Mouse (Mus musculus) granulocyte monocyte progenitor cell, adult 5-6 weeks (primary cell): ENCODE measurements around the gene Ackr1. TPM values are rescaled to one million over a fixed set of nuclear protein-coding genes. Genes with fewer than 3 reads are reported as not detected.

ENCODE experiments used
- ATAC-seq: replicated peaks from 2 replicates; pipeline ENCODE4 v1.8.0; 2016; ENCODE audit warnings: mild to moderate bottlenecking, moderate TSS enrichment, inconsistent platforms; ENCODE audit not compliant: poor library complexity, severe bottlenecking
- total RNA-seq, 2 experiments: library from RNA; stranded (forward) in 1 of 2; stranded (reverse) in 1 of 2; fragments of 200-712, 200-1000 nt in 1 of 2; fragments of >200 nt in 1 of 2; fragmentation: Nextera tagmentation in 1 of 2; gene quantifications; 2 replicates each; pipeline ENCODE4 v1.2.3; 2014 to 2017

Ackr1 gene
- total RNA-seq (2014; fragmentation: Nextera tagmentation) (not detected in 2 replicates), total RNA-seq (2017) (not detected in 2 replicates)

GRCm38 (mm10) chr1:173333312-173334253, at the start of gene Ackr1:
Gene Ackr1, minus strand, starts transcription at chr1:173333750.
- ATAC-seq = no peak

- no peak for ATAC-seq
Measured at GRCm38 (mm10) chr1:173381436-173381835, 47.9 kb upstream of the Ackr1 start.

- ATAC-seq = peak; percentile 86
Measured at GRCm38 (mm10) chr1:173377380-173378112, 44.0 kb upstream of the Ackr1 start.

GRCm38 (mm10) chr1:173374020-173374419, 40.5 kb upstream of the Ackr1 start:
- peak; percentile 79 for ATAC-seq

- no peak for ATAC-seq
Measured at GRCm38 (mm10) chr1:173371586-173371985, 38.0 kb upstream of the Ackr1 start.

GRCm38 (mm10) chr1:173370456-173370855, 36.9 kb upstream of the Ackr1 start:
- no peak for ATAC-seq

GRCm38 (mm10) chr1:173369611-173370010, 36.1 kb upstream of the Ackr1 start:
- ATAC-seq = no peak

- ATAC-seq = peak; percentile 30
Measured at GRCm38 (mm10) chr1:173367356-173368046, 34.0 kb upstream of the Ackr1 start, which contains the start of gene Cadm3. Gene Cadm3, minus strand, starts transcription at chr1:173367695.

GRCm38 (mm10) chr1:173366701-173367355, 33.3 kb upstream of the Ackr1 start:
- peak; percentile 8; the same call in 1 of the 2 replicates for ATAC-seq

- peak; percentile 79 for ATAC-seq
Measured at GRCm38 (mm10) chr1:173365970-173366409, 32.4 kb upstream of the Ackr1 start.

- no peak for ATAC-seq
Measured at GRCm38 (mm10) chr1:173364125-173364800, 30.7 kb upstream of the Ackr1 start.

- no peak for ATAC-seq
Measured at GRCm38 (mm10) chr1:173363436-173363835, 29.9 kb upstream of the Ackr1 start.

- ATAC-seq = peak; percentile 58
Measured at GRCm38 (mm10) chr1:173361651-173362050, 28.1 kb upstream of the Ackr1 start.

GRCm38 (mm10) chr1:173359590-173360290, 26.2 kb upstream of the Ackr1 start:
- no peak for ATAC-seq

- ATAC-seq = no peak
Measured at GRCm38 (mm10) chr1:173357799-173358198, 24.2 kb upstream of the Ackr1 start.

GRCm38 (mm10) chr1:173356699-173357098, 23.1 kb upstream of the Ackr1 start:
- ATAC-seq = no peak

GRCm38 (mm10) chr1:173355107-173355846, 21.7 kb upstream of the Ackr1 start:
- no peak for ATAC-seq

GRCm38 (mm10) chr1:173350372-173350957, 16.9 kb upstream of the Ackr1 start, which contains the start of gene Aim2:
Gene Aim2, plus strand, starts transcription at chr1:173350879.
- ATAC-seq = no peak
